Comparison of ENCODE assay signal across 12 mouse cellular contexts in genomic region chr9:44866501-44867240, GRCm38 (mm10). TPM values are rescaled to one million over a fixed set of nuclear protein-coding genes. Genes with fewer than 3 reads are reported as not detected.
A peak's percentile ranks its signal among the peaks of the same experiment; 100 is the strongest.
DNase-seq lines count a peak whose midpoint lies in the region; ATAC-seq and TF ChIP-seq lines count a peak whose summit lies in the region.
"Had no signal": no experiment of that assay in that cellular context is flagged by ENCODE, and none has a peak within 500 bp of the region (broad histone marks: within the 10 kb centered on the region; RNA-seq: fewer than 3 reads in every experiment).

No protein-coding gene starts in this region.

- no peaks in the 10 kb centered on the region for H3K27me3 ChIP-seq in forebrain, embryonic 14.5 days (replicated peaks; ENCODE audit: control insufficient read depth, insufficient read depth, low read length)
- H3K27me3 ChIP-seq in forebrain, postnatal 0 days (ENCODE audit: insufficient read depth, low read length), result no peaks in the 10 kb centered on the region
- H3K27me3 ChIP-seq in kidney, embryonic 16.5 days (ENCODE audit: insufficient read depth, low read length), result no peaks in the 10 kb centered on the region
- H3K27me3 ChIP-seq in splenic B cell, adult 2 months (ENCODE audit: control insufficient read depth, insufficient read depth, low read length, poor library complexity, severe bottlenecking), result no peaks in the 10 kb centered on the region
- H3K27me3 ChIP-seq: embryonic facial prominence, embryonic 12.5 days had no signal

- H3K36me3 ChIP-seq in forebrain, embryonic 14.5 days (ENCODE audit: control insufficient read depth, insufficient read depth, low read length), result peaks cover 36% of the 10 kb centered on the region; the same call in 1 of the 2 replicates
- peaks cover 13% of the 10 kb centered on the region for H3K36me3 ChIP-seq in forebrain, postnatal 0 days (ENCODE audit: insufficient read depth)
- peaks cover 15% of the 10 kb centered on the region for H3K36me3 ChIP-seq in kidney, embryonic 16.5 days (ENCODE audit: insufficient read depth, low read length)
- H3K36me3 ChIP-seq in splenic B cell, adult 2 months (ENCODE audit: control insufficient read depth, insufficient read depth, low read length, poor library complexity, severe bottlenecking), result no peaks in the 10 kb centered on the region

- no peak for TF ChIP-seq CTCF in forebrain, postnatal 0 days (IDR thresholded peaks at IDR 0.05; ENCODE audit: low read depth)
- no peak for TF ChIP-seq CTCF in left cerebral cortex, adult 2 months (IDR thresholded peaks at IDR 0.05)

- no peak overlapping the region for H3K27ac ChIP-seq in forebrain, embryonic 14.5 days (ENCODE audit: low read depth, low read length)
- no peak overlapping the region for H3K27ac ChIP-seq in forebrain, postnatal 0 days (ENCODE audit: low read depth, low read length)
- no peak overlapping the region for H3K27ac ChIP-seq in kidney, embryonic 16.5 days (ENCODE audit: low read length)
- H3K27ac ChIP-seq in left cerebral cortex, adult 2 months, result no peak overlapping the region
- H3K27ac ChIP-seq: embryonic facial prominence, embryonic 12.5 days; liver, embryonic 14.5 days had no signal

- no peaks in the 10 kb centered on the region for H3K9me3 ChIP-seq in forebrain, embryonic 14.5 days (replicated peaks; ENCODE audit: control insufficient read depth, low read length)
- H3K9me3 ChIP-seq in forebrain, postnatal 0 days (ENCODE audit: low read length), result no peaks in the 10 kb centered on the region
- H3K9me3 ChIP-seq in kidney, embryonic 16.5 days (ENCODE audit: low read length), result no peaks in the 10 kb centered on the region; the same call in 1 of the 2 replicates
- H3K9me3 ChIP-seq: embryonic facial prominence, embryonic 12.5 days had no signal

- intact Hi-C loops in left cerebral cortex, adult 2 months (cut with DNase I), result no loop called here

- H3K4me1 ChIP-seq in forebrain, embryonic 14.5 days (ENCODE audit: control insufficient read depth, insufficient read depth, low read length), result peaks cover 14% of the 10 kb centered on the region
- H3K4me1 ChIP-seq in forebrain, postnatal 0 days (ENCODE audit: insufficient read depth), result no peaks in the 10 kb centered on the region
- peaks cover 10% of the 10 kb centered on the region; the same call in 1 of the 2 replicates for H3K4me1 ChIP-seq in kidney, embryonic 16.5 days (ENCODE audit: insufficient read depth, low read length)

- H3K4me2 ChIP-seq in forebrain, embryonic 14.5 days (ENCODE audit: low read length), result no peak overlapping the region
- H3K4me2 ChIP-seq in forebrain, postnatal 0 days (ENCODE audit: low read depth), result no peak overlapping the region
- no peak overlapping the region for H3K4me2 ChIP-seq in kidney, embryonic 16.5 days (replicated peaks; ENCODE audit: low read depth, low read length)
- H3K4me2 ChIP-seq: embryonic facial prominence, embryonic 12.5 days had no signal

- H3K4me3 ChIP-seq in forebrain, embryonic 14.5 days (ENCODE audit: low read depth, low read length), result no peak overlapping the region
- H3K4me3 ChIP-seq in forebrain, postnatal 0 days (ENCODE audit: low read depth, low read length), result no peak overlapping the region
- H3K4me3 ChIP-seq in kidney, embryonic 16.5 days (ENCODE audit: low read length), result no peak overlapping the region
- no peak overlapping the region for H3K4me3 ChIP-seq in left cerebral cortex, adult 2 months
- H3K4me3 ChIP-seq: embryonic facial prominence, embryonic 12.5 days had no signal

- DNase-seq in forebrain, embryonic 14.5 days (ENCODE audit: low spot score), result peak; percentile 52
- no peak for DNase-seq in forebrain, postnatal 0 days
- DNase-seq in kidney, postnatal 10 days, result peak; percentile 15
- DNase-seq in testis, postnatal 14 days (ENCODE audit: low spot score), result peak; percentile 34
- no peak for DNase-seq in testis, postnatal 10 days (ENCODE audit: low spot score)
- DNase-seq in splenic B cell, adult 2 months (ENCODE audit: low read depth, low spot score), result peak; percentile 78
- DNase-seq in left cerebral cortex, adult 2 months (ENCODE audit: extremely low spot score in 1 of 2, low spot score in 2 of 2), result no peak
- DNase-seq: gastrocnemius, postnatal 25 days; layer of hippocampus, adult 9-11 months had no signal

- 28% methylated on average over 9 of the region's 9 CpGs for WGBS in forebrain, embryonic 14.5 days
- WGBS in forebrain, postnatal 0 days, result 30% methylated on average over 9 of the region's 9 CpGs
- WGBS in kidney, embryonic 16.5 days, result 61% methylated on average over 9 of the region's 9 CpGs

- ATAC-seq in forebrain, embryonic 14.5 days, result no peak
- ATAC-seq in forebrain, postnatal 0 days, result no peak
- no peak for ATAC-seq in kidney, embryonic 16.5 days (ENCODE audit: low FRiP score, low TSS enrichment)

- no peak overlapping the region; the same call in 1 of the 2 replicates for H3K9ac ChIP-seq in forebrain, embryonic 14.5 days (ENCODE audit: low read length)
- H3K9ac ChIP-seq in forebrain, postnatal 0 days, result no peak overlapping the region
- no peak overlapping the region for H3K9ac ChIP-seq in kidney, embryonic 16.5 days (replicated peaks; ENCODE audit: low read length)
- H3K9ac ChIP-seq: embryonic facial prominence, embryonic 12.5 days; liver, embryonic 14.5 days had no signal

RNA-seq across cellular contexts. Expression of gene Kmt2a, which starts 14.4 kb away (rescaled TPM):
- 9.6 and 16.0 TPM in 2 replicates for polyA plus RNA-seq in forebrain, embryonic 14.5 days (2014; fragmentation: Nextera tagmentation; extraction: Ambion mirVana)
- 14.5 and 18.5 TPM in 2 replicates for total RNA-seq in forebrain, postnatal 0 days (2014; rRNA removed)
- 6.7 and 13.7 TPM in 2 replicates for polyA plus RNA-seq in forebrain, postnatal 0 days (2015; fragmentation: Nextera tagmentation; extraction: Ambion mirVana)
- 10.8 and 13.5 TPM in 2 replicates for polyA plus RNA-seq in kidney, embryonic 16.5 days (2015; fragmentation: Nextera tagmentation; extraction: Ambion mirVana)
- 10 to 100 TPM; 81.5 to 97.4 TPM for total RNA-seq in left cerebral cortex, adult 2 months (2021)

RNA-seq across cellular contexts. Expression of gene Atp5l, which starts 53.9 kb away (rescaled TPM):
- 680 and 882 TPM in 2 replicates for polyA plus RNA-seq in forebrain, embryonic 14.5 days (2014; fragmentation: Nextera tagmentation; extraction: Ambion mirVana)
- 216 and 362 TPM in 2 replicates for total RNA-seq in forebrain, postnatal 0 days (2014; rRNA removed)
- 859 and 1,152 TPM in 2 replicates for polyA plus RNA-seq in forebrain, postnatal 0 days (2015; fragmentation: Nextera tagmentation; extraction: Ambion mirVana)
- polyA plus RNA-seq in kidney, embryonic 16.5 days (2015; fragmentation: Nextera tagmentation; extraction: Ambion mirVana), result 677 and 753 TPM in 2 replicates
- total RNA-seq in left cerebral cortex, adult 2 months (2021), result 100 to 1,000 TPM; 302 to 340 TPM

Comparison
In these comparisons a context has a peak if more than half of its experiments do, and no peak if none do; other contexts are left out.
1. DNase-seq: peak in forebrain, embryonic 14.5 days (single experiment), kidney, postnatal 10 days (single experiment), testis, postnatal 14 days (single experiment) and splenic B cell, adult 2 months (single experiment); none in forebrain, postnatal 0 days (single experiment), testis, postnatal 10 days (single experiment) and left cerebral cortex, adult 2 months (0 of 2).